Mouse (Mus musculus): Measurements from ENCODE around the gene Gsk3b.
"Not testable (repeated sequence)": the region's sequence is repeated elsewhere in the genome, so short reads cannot be mapped to it uniquely, and the experiment has no call there.

Gsk3b gene

GRCm38 (mm10) chr16:38105453-38105852 is 16.7 kb downstream of the Gsk3b start:
- DNase-seq = no peak

GRCm38 (mm10) chr16:38106542-38106941 is 17.7 kb downstream of the Gsk3b start:
- DNase-seq = no peak

- DNase-seq = no peak
Observed at GRCm38 (mm10) chr16:38110001-38110400, 21.2 kb downstream of the Gsk3b start.

- DNase-seq = no peak
Observed at GRCm38 (mm10) chr16:38110575-38110974, 21.8 kb downstream of the Gsk3b start.

DNA sequence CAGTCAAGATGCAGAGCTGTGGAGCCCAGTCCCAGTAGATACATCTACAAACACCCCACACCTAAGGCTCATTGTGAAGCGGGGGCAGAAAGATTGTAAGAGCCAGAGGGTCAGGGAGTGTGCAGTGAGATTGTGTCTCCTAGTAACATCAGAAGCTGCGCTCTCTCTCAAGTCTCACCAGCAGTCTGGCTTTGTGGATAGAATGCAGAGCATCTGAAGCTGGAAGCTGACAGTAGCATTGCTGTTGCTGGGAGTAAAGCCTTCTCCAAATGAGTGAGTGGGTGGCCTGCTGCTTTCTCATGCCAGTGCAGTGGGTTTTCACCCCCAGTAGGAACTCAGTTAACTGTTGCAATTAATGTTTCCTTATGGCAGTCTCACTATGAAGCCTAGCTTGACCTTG is 25.3 kb downstream of the Gsk3b start:
- DNase-seq = no peak

- DNase-seq = not testable (repeated sequence)
Observed at GRCm38 (mm10) chr16:38117909-38118308, 29.1 kb downstream of the Gsk3b start.

DNA sequence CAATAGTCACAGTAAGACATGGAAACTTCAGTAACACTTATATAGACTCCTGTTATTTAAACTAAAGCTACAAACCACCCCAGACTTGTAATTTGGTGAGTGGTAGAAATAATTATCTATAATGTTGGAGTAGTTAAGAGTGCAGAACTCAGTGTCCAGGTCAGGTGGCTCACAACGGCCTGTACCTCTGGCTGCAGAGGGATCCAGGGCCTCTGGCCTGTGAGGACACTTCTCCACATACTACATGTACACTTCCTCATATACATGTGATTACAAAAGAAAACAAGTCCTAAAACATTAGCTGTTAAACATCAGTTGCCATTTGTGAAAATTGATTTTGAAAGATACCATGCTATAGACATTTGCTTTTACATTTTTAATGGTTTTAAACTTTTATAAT is 29.9 kb downstream of the Gsk3b start:
- DNase-seq = no peak

DNA sequence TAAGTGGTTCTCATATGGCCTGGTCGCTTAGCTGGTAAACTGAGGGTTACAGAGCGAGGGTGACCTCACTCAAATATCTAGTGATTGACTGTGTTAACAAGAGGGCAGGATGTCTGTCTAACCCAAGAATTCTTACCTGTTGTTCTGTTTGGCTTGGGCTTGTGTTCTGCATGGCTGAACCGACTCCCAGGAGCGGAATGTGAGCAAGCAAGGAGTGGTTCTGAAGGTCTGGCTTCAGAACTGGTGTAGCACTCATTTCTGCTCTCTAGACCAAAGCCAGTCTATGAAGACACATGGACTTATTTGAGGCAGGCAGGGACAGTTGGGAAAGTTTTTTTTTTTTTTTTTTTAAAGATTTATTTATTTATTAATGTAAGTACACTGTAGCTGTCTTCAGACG is 30.5 kb downstream of the Gsk3b start:
- DNase-seq = peak; percentile 65

DNA sequence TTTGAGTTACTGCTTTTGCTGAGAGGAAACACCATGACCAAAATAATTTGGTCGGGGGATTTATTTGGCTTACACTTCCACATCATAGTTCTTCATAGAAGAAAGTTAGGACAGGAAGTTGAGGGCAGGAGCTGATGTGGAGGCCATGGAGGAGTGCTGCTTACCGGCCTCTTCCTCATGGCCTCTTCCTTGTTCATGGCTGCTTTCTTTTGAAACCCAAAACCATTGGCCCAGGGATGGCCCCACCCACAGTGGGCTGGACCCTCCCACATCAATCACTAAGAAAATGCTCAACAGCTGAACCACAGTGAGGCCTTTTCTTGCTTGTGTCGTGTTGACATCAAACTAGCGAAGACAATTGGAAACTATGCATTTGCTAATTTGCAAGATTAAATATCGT is 40.4 kb downstream of the Gsk3b start:
- no peak for DNase-seq

DNA sequence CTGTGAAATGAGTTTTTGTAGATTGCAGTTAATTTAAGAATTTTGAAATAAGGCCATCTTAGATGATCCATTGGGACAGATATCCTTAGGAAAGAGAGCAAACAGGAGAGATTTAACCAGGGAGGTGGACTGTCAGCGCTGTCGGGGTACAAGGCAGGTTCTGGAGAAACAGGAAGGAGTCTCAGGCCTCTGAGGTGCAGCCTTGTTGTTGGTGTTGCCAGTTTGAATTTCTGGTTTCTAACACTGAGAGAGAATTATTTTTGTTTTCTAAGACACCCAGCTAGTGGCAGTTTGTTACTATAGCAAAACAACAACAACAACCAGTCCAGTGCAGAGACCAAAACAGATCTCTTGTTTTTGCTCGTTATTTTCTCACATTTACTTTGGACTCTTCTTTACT is 42.2 kb downstream of the Gsk3b start:
- no peak for DNase-seq

- peak; percentile 18 for DNase-seq
Observed at GRCm38 (mm10) chr16:38131756-38132155, 43.0 kb downstream of the Gsk3b start.

DNA sequence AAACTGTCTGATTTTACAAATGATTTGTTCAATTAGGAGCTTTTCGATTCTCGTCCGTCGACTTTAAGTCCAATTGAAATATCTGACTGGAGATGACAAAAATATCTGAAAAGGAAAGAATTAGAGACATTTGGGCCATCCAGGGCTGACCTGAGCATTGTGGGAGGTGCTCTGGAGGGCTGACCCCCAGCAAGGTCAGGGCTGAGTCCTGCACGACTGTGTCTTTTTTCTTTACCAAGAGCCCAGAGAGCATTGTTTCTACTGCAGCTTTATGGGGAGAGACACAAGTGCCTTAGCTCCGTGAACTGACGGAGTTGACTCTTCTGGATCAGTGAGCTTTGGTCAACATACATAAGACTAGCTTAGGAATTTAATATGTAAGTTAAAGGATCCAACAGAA is 43.4 kb downstream of the Gsk3b start:
- DNase-seq = no peak

DNA sequence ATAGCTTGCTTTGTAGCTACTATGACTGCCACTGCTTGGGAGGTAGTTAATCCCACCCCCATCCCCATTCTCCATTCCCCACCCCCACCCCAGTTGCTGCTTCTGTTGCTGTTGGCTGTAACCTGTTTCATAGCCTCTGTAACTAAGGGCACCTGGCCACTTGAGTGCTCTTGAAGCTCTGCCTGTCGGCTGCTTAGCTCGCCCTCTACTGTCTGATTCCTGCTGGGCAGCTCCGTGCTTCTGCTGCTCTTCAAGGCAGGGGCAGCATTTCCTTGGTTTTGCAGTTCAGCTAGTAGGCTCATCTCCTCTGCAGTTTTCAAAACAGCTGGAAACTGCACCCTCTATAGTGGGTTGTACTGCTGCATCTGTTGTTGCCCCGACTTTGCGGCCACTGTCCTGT is 48.5 kb downstream of the Gsk3b start:
- DNase-seq = peak; percentile 60

GRCm38 (mm10) chr16:38144898-38145297 is 56.1 kb downstream of the Gsk3b start:
- DNase-seq = no peak

DNA sequence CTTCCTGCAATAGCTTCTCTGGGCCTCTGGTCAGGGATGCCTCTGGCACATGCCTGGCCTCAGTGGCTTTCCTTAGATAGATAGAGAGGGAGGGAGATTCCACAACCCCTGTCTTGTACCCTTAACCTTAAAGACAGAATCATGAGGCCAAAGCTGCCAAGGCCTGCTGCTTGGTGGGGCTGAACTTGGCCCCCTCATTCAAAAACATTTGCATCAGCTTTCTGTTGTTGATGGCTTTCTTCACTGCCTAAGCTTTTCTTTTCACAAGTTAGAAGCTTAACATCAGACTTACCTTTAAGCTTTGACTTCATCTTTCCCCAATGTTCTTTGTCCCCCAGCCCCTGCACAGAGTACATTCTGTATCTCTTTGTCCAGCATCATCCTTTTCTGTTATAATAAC is 61.8 kb downstream of the Gsk3b start:
- DNase-seq = no peak

DNA sequence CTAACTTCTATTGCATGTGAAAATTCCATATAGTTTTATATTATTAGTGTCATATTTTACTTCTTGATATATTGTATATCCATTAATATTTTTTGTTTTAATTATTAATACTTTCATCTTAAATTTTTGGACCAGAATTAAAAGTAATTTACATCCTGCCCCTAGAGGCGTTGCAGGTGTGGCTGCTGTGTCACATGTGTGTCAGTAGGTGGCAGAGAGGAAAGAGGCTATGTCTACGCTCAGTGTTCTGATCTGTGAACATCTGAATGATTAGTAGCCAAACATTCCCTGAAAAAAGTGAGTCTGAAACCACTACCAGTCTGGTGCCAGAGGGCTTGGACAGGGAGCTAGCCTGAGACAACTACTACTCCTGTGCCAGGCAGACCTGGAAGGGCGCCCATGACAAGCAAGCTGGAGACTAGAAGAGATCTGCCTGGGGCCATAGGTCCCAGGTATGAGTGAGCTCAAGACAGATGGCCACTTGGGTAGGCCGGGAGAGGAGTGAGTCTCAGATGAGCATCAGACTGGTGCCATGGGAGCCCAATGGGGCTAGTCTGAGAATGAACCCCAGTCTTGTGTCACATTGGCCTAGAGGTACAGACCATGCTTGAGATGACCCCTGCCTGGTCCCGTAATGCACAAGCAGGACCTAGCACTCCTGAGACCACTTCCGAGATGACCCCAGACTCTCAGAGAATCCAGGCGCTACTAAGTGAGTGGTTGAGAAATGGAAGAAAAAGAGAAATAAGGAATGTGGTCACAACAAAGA is 69.2 kb downstream of the Gsk3b start:
- no peak for DNase-seq

- DNase-seq = no peak
Observed at GRCm38 (mm10) chr16:38162019-38162418, 73.2 kb downstream of the Gsk3b start.

GRCm38 (mm10) chr16:38164811-38165591 is 76.2 kb downstream of the Gsk3b start:
- DNase-seq = no peak

DNA sequence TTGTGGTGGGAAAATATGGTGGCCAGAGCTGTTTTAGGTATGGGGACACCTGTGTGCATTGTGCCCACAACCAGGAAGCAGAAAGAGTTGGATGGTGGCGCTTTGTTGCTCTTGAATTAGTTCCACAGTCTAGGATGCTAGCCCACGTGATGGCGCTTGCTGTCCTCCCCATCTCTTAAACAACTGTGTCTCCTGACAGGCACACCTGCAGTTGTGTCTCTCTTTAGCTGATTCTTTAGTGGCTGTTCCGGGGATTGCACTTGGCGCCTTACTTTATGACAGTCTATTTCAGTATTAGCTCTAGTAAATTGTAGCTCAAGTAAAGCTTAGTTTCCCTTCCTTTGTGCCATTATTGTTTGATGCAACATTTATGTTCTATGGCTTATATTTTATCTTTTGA is 80.2 kb downstream of the Gsk3b start:
- DNase-seq = no peak

DNA sequence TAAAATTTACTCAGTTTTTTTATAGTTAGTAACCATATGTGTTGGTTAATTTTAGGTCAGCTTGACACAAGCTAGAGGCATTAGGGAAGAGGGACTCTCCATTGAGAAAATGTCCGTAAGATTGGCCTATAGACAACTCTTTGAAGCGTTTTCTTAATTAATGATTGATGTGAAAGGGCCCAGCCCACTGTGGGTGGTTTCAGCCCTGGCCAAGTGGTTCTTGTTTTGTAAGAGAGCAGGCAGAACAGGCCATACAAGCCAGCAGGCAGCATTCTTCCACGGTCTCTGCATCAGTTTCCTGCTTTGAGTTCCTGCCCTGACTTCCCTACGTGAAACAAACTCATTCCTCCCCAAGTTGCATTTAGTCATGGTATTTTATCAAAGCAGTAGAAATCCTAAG is 90.3 kb downstream of the Gsk3b start:
- no peak for DNase-seq

DNA sequence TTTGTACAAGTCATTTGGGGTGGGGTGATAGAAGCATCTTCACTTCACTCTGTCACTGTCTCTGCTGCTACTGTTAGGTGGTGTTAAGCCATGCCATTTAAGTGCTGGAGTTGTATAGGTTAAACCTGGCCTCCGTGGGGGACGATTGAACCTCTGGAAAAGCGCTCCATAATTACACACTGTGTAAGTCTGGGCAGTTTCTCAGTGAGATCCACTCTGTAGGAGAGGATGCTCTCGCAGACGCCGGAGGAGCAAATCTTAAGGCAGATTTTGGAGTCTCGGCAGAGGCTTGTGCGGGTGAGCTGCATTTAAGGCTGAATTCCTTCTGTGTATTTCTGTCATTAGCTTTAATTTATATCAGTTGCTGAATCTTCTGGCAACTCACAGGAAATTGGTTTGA is 92.6 kb downstream of the Gsk3b start:
- no peak for DNase-seq

- peak; percentile 29 for DNase-seq
Observed at GRCm38 (mm10) chr16:38184657-38185269, 96.0 kb downstream of the Gsk3b start.

DNA sequence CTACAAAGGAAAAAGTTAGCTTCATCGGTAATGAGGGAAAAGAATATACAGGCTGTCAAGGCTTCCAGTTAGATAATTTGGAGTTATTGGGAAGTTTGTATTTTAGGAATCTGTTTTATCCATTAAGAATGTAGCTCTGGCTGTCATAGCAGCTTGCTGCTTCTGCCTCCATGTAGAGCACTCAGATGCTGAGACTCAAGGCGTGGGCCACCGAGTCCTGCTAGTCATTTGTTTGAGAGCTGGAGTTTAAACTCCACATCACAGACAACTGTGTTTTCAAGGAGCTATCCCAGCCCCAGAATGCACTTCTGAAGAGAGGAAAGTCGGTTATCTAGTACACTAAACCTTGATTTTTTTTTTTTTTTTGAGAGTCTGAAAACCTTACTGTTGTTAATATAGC is 101.2 kb downstream of the Gsk3b start:
- DNase-seq = no peak

DNA sequence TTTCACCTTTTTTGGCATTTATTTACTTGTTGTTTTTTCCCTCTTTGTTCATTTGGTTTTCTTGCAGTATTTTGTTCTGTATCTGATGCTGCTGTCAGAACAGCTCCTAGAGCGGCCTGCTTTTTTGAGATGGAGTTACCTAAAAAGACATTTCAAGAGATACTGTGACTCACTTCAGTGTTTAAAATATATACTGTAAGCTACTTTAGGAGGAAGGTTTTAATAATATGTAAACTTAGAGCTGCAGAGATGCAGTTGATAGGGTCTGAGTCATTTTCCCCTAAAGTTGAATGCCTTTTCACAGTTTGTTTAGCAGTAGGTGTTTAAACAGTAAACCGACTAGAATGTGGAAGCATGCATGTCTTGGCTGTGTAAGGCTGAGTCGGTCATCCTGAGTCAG is 101.7 kb downstream of the Gsk3b start:
- no peak for DNase-seq

Measured in kidney, postnatal 14 days (tissue).